Mouse (Mus musculus) G1E-ER4 (cell line): Measurements from ENCODE around the gene Qpct. TPM values are rescaled to one million over a fixed set of nuclear protein-coding genes. Genes with fewer than 3 reads are reported as not detected.

Experiments used
- GATA1 ChIP-seq: IDR thresholded peaks from one replicate; pipeline ENCODE4 v1.8.0; 2012; ENCODE audit warnings: low read length, inconsistent platforms
- polyA plus RNA-seq: library from polyadenylated mRNA; stranded (reverse); fragments of >175 nt; gene quantifications from 2 replicates; pipeline ENCODE4 v1.2.3, GENCODE M21; 2012

Gene Qpct
- polyA plus RNA-seq, 1 experiment, result not detected

GRCm38 (mm10) chr17:79060221-79060620 lies 8.5 kb downstream of the Qpct start:
- TF ChIP-seq GATA1, result no peak

GRCm38 (mm10) chr17:79064250-79064649 lies 12.5 kb downstream of the Qpct start:
- no peak for TF ChIP-seq GATA1

GRCm38 (mm10) chr17:79068581-79068980 lies 16.9 kb downstream of the Qpct start:
- no peak for TF ChIP-seq GATA1

GRCm38 (mm10) chr17:79069019-79069418 lies 17.3 kb downstream of the Qpct start:
- no peak for TF ChIP-seq GATA1

- TF ChIP-seq GATA1, result no peak
Measured at GRCm38 (mm10) chr17:79069766-79070480, 18.2 kb downstream of the Qpct start.

- no peak for TF ChIP-seq GATA1
Measured at GRCm38 (mm10) chr17:79071951-79072350, 20.2 kb downstream of the Qpct start.

GRCm38 (mm10) chr17:79076974-79077847 lies 25.5 kb downstream of the Qpct start:
- TF ChIP-seq GATA1, result no peak

- no peak for TF ChIP-seq GATA1
Measured at GRCm38 (mm10) chr17:79077848-79078146, 26.1 kb downstream of the Qpct start.

GRCm38 (mm10) chr17:79078248-79078647 lies 26.5 kb downstream of the Qpct start:
- TF ChIP-seq GATA1, result no peak

- no peak for TF ChIP-seq GATA1
Measured at GRCm38 (mm10) chr17:79091710-79092109, 40.0 kb downstream of the Qpct start.

- TF ChIP-seq GATA1, result no peak
Measured at GRCm38 (mm10) chr17:79093286-79093975, 41.7 kb downstream of the Qpct start.

GRCm38 (mm10) chr17:79095624-79096023 lies 43.9 kb downstream of the Qpct start:
- TF ChIP-seq GATA1, result no peak

GRCm38 (mm10) chr17:79099866-79100265 lies 48.2 kb downstream of the Qpct start:
- no peak for TF ChIP-seq GATA1

GRCm38 (mm10) chr17:79108238-79108637 lies 56.5 kb downstream of the Qpct start:
- no peak for TF ChIP-seq GATA1

GRCm38 (mm10) chr17:79109576-79109975 lies 57.9 kb downstream of the Qpct start:
- no peak for TF ChIP-seq GATA1

- TF ChIP-seq GATA1, result no peak
Measured at GRCm38 (mm10) chr17:79110936-79111348, 59.2 kb downstream of the Qpct start.

GRCm38 (mm10) chr17:79119066-79119465 lies 67.4 kb downstream of the Qpct start:
- TF ChIP-seq GATA1, result no peak
